Mouse (Mus musculus) adrenal gland, adult 8-10 months (tissue): ENCODE results near the gene Zfp385b. TPM values are rescaled to one million over a fixed set of nuclear protein-coding genes. Genes with fewer than 3 reads are reported as not detected.

Experiments
- DNase-seq: peaks from one replicate; pipeline ENCODE4 v3.0.0; 2022
- total RNA-seq, 4 experiments: library from RNA; stranded (reverse); gene quantifications; 2 replicates each; pipeline ENCODE4 v1.2.4; 2022

Gene Zfp385b
- total RNA-seq: under 1 TPM; 0.15 to 0.62 (median 0.51) TPM

- DNase-seq: no peak
These were observed at the start of gene Zfp385b for GRCm38 (mm10) chr2:77819539-77819938. Zfp385b (minus strand) TSS chr2:77819639.

- DNase-seq: no peak
These were observed 44.5 kb upstream of the Zfp385b start for GRCm38 (mm10) chr2:77863934-77864333.

DNA sequence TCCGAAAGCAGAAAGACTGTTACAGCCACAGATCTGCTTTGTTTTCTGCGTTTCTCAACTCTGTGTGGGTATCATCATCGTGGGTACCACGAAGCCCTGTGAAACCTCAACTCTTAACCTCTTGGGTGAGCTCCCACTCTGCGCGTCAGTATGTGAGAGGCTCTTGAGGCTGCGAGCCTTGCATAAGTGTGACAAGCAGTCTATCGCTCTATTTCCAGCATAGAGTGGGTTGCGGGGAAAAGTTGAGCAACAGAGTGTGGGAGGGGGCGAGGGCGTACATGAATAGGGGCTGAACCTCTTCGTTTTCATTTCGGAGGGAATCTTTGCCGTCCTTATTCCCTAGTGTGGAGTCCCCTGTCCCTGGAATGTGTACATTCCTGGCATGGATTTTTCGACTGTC is 44.1 kb upstream of the Zfp385b start:
- peak; percentile 4 for DNase-seq

GRCm38 (mm10) chr2:77841464-77841863 is 22.0 kb upstream of the Zfp385b start:
- no peak for DNase-seq

DNA sequence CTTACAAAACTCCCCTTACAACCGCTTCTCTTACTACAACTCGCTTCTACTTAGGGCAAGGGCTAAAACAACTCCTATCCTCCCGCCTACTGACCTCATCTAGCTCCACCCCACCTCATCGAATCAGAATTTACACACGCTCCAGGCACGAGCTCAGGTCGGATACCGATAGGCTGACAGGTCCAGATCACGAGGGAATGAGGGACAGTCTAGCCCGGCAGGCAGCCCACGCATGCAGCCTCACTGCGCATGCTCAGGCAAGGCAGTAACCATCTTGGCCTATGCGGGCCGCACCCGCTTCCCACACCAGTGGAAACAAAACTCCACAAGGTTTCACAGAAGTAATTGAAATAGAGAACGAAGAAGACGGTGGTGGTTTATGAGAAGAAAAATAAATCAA is 20.1 kb upstream of the Zfp385b start:
- DNase-seq: no peak

- DNase-seq: no peak
These were observed 19.2 kb upstream of the Zfp385b start for GRCm38 (mm10) chr2:77838688-77839087.

DNA sequence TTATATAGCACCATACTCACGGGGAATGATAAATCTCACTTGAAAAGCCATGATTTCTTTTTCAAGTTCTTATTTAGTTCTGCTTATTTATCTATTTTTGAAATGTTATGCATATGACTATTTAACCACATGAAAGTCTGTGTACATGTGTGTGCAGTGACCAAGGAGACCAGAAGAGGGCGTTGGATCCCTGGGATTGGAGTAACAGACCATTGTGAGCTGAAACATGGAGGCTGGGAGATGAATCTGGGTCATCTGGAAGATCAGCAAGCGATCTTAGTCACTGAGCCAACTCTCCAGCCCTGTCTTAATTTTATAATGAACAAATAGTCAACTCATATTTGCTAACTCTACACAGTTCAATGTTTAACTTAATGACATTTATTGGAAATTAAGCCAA is 16.3 kb upstream of the Zfp385b start:
- DNase-seq: no peak

GRCm38 (mm10) chr2:77826133-77826828 is 6.8 kb upstream of the Zfp385b start:
- DNase-seq: no peak

DNA sequence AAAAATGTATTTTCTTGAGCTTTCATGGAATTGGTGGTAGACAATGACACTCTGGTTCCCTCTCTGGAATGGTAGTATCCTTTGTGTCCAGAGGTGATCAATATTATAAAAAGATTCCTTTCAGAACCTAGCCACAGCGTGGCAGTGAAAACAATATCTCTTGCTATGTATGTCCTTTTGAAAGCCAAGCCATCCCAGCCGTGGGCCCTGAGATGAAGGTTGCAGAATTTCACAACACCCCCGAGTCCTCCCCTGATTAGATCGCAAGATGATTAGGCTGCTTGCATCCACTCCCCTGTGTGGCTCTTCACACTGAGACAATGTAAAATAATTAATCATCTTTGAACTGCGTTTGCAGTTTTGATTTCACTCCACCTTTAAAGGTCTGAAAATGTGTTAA is 3.6 kb upstream of the Zfp385b start:
- no peak for DNase-seq

- DNase-seq: no peak
These were observed 2.0 kb downstream of the Zfp385b start for GRCm38 (mm10) chr2:77817357-77817894.

DNA sequence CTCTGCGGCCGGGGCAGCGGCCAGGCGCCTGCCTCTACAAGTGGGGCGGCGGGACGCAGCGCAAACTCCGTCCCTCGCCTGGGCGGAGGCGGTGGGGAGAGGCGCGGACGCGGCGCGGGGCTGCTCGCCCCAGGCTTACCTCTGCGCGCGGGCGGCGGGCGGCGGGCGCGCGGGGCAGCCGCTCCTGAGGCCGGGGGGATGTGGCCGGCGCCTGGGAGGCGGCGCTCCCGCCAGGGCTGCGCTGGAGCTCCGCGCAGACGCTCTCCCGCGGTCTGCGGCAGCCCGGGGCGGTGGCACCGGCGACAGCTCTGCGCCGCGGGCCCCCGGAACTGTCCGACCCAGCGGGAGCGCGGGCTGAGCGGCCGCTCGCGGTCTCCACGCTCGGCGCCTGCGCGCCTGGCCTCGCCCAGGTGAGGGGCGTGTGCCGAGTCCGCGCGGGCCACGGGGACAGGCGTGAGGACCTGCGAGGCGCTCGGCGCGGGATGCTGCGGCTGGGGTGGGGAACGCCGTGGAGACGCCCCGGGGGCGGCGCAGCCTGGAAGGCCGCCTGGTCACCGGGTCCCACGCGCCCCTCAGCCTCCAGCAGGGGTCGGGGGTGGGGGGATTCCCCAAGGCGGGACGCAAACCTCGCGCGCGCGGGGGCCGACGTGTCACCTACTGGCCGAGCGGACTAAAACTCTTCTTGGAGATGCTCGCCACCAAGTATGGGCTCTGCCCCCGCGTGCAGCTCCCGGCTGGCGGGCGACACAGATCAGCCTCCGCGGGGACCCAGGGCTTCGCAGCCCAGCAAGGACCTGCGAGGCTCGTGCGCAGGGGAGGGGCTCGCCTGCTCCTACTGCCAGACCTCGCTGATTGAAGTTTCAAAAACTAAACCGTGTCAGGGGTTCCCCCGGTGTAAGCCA is 2.8 kb downstream of the Zfp385b start:
- no peak for DNase-seq

- no peak for DNase-seq
These were observed 3.5 kb downstream of the Zfp385b start for GRCm38 (mm10) chr2:77815775-77816412.

GRCm38 (mm10) chr2:77814896-77815295 is 4.5 kb downstream of the Zfp385b start:
- DNase-seq: no peak

GRCm38 (mm10) chr2:77813029-77813428 is 6.4 kb downstream of the Zfp385b start:
- no peak for DNase-seq

GRCm38 (mm10) chr2:77810748-77811147 is 8.7 kb downstream of the Zfp385b start:
- no peak for DNase-seq

DNA sequence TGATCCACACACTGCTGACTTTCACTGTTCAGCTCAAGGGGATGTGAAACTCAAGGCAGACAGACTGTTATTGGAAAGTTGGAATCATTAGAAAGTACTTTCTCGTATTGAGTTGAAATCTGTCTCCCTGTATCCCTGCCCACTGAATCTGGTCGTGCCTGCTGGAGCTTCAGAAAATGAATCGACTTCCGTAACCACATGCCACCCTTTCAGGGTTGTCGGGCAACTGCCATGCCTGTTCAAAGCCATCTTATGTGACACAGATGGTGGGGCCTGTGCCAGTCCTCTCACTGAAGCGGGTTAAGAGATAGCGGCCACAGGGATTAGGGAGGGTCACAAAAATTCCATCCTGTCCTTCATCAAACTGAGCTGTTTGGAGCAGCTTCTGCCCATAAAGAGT is 14.7 kb downstream of the Zfp385b start:
- DNase-seq: no peak

GRCm38 (mm10) chr2:77802291-77802690 is 17.1 kb downstream of the Zfp385b start:
- DNase-seq: no peak

DNA sequence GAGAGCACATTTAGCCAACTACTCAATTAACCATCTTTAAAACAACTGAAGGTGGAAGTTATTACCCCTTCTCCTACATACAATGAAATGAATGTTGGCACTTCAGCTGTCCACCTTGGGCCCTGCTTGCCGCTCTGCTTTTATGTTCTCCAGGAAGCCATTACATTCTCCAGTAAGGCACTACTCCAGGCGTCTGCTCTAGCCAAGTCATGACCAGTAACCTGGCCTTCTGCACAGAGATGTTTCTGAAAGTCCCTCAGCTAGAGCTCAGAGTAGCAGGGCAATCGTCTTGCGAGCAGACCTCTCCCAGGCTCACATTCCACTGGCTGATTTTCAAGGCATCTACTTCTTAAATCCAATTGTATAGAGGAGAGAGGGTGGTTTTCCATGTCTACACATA is 18.0 kb downstream of the Zfp385b start:
- DNase-seq: no peak

DNA sequence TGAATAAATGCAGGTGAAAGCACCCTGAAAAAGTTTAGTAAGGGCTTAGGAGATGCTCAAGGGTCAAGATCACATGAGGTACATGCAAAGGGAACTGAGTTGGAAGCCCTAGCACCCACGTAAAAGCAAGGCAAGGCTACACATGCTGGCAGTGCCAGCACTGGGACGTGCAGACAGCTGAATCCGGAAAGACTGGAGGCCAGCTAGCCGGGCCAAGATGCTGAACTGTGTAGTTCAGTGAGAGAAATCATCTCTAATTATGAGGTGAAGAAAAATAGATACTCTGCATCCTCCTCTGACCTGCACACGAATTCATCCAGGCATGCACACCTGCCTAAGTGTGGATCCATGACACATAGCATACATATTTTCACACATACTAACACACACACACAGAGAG is 18.4 kb downstream of the Zfp385b start:
- no peak for DNase-seq

GRCm38 (mm10) chr2:77797233-77797632 is 22.2 kb downstream of the Zfp385b start:
- DNase-seq: no peak

GRCm38 (mm10) chr2:77795859-77796552 is 23.4 kb downstream of the Zfp385b start:
- no peak for DNase-seq

DNA sequence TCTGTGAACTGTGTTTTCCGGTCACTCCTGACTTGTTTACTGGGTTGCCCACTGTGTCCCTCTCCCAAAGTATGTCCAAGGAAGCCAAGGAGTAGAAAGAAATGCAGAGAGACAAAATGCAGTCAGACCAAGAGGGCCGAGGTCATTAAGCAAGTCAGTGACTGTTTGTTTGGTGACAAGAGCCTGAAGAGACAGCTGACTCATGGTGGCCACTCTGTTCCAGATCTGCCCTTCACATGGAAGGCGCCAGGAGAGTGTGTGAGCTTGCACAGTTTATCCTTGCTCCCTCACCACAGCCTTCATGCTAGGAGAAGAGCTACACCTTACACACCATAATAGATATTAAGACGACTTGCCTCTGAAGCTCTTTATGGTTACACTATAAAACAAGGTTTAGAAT is 28.6 kb downstream of the Zfp385b start:
- peak; percentile 18 for DNase-seq
